Mouse (Mus musculus): ENCODE measurements at regions not wholly inside any gene's neighbourhood (a gene's known extent, or its start where the extent isn't known, plus 50 kb on each side); places are given as distances from the start of the nearest gene placed in this dataset.
A peak's percentile ranks its signal among the peaks of the same experiment; 100 is the strongest.

- H3K9ac ChIP-seq (replicated peaks; ENCODE audit: low read length, poor library complexity, severe bottlenecking): no peak overlapping the region
- TF ChIP-seq CTCF (IDR thresholded peaks at IDR 0.05): no peak
- H3K4me1 ChIP-seq (ENCODE audit: insufficient read depth, low read length): no peaks in the 10 kb centered on the region
- WGBS: 89% methylated on average over 1 of the region's 1 CpGs
- ATAC-seq (ENCODE audit: low FRiP score) (no peak), DNase-seq (ENCODE audit: low spot score) (no peak)
- H3K27me3 ChIP-seq (ENCODE audit: insufficient read depth, low read length): no peaks in the 10 kb centered on the region
- no peaks in the 10 kb centered on the region for H3K9me3 ChIP-seq (ENCODE audit: low read length)
- no peak overlapping the region for H3K27ac ChIP-seq (ENCODE audit: low read depth, low read length)
- H3K36me3 ChIP-seq (ENCODE audit: insufficient read depth, low read length): no peaks in the 10 kb centered on the region
- no peak overlapping the region for H3K4me2 ChIP-seq (ENCODE audit: low read depth, low read length, poor library complexity, severe bottlenecking)
- no peak overlapping the region for H3K4me3 ChIP-seq (ENCODE audit: low read depth, low read length)
These were observed 145.9 kb upstream of the Gm37988 start for GRCm38 (mm10) chr1:4661761-4662160.

GRCm38 (mm10) chr1:4669732-4670131 lies 138.0 kb upstream of the Gm37988 start:
- H3K9me3 ChIP-seq (ENCODE audit: low read length): no peaks in the 10 kb centered on the region
- H3K27me3 ChIP-seq (ENCODE audit: insufficient read depth, low read length): no peaks in the 10 kb centered on the region
- TF ChIP-seq CTCF (IDR thresholded peaks at IDR 0.05): 0 out of 2 replicates have a peak, but pooled peaks have one; percentile 5
- no peak overlapping the region for H3K9ac ChIP-seq (replicated peaks; ENCODE audit: low read length, poor library complexity, severe bottlenecking)
- no peak overlapping the region for H3K4me2 ChIP-seq (ENCODE audit: low read depth, low read length, poor library complexity, severe bottlenecking)
- ATAC-seq (ENCODE audit: low FRiP score): no peak
- WGBS: 82% methylated on average over 1 of the region's 1 CpGs
- no peak overlapping the region for H3K27ac ChIP-seq (ENCODE audit: low read depth, low read length)
- no peak for DNase-seq (ENCODE audit: low spot score)
- no peaks in the 10 kb centered on the region for H3K4me1 ChIP-seq (ENCODE audit: insufficient read depth, low read length)
- no peaks in the 10 kb centered on the region for H3K36me3 ChIP-seq (ENCODE audit: insufficient read depth, low read length)
- no peak overlapping the region for H3K4me3 ChIP-seq (ENCODE audit: low read depth, low read length)

GRCm38 (mm10) chr1:4671237-4672019 lies 136.3 kb upstream of the Gm37988 start:
- no peak overlapping the region for H3K4me2 ChIP-seq (ENCODE audit: low read depth, low read length, poor library complexity, severe bottlenecking)
- peak; percentile 19 for DNase-seq (ENCODE audit: low spot score)
- H3K27me3 ChIP-seq (ENCODE audit: insufficient read depth, low read length): no peaks in the 10 kb centered on the region
- ATAC-seq (ENCODE audit: low FRiP score): no peak
- H3K4me3 ChIP-seq (ENCODE audit: low read depth, low read length): no peak overlapping the region
- no peak overlapping the region for H3K27ac ChIP-seq (ENCODE audit: low read depth, low read length)
- no peaks in the 10 kb centered on the region for H3K9me3 ChIP-seq (ENCODE audit: low read length)
- H3K9ac ChIP-seq (replicated peaks; ENCODE audit: low read length, poor library complexity, severe bottlenecking): no peak overlapping the region
- H3K36me3 ChIP-seq (ENCODE audit: insufficient read depth, low read length): no peaks in the 10 kb centered on the region
- 47% methylated on average over 1 of the region's 1 CpGs for WGBS
- H3K4me1 ChIP-seq (ENCODE audit: insufficient read depth, low read length): no peaks in the 10 kb centered on the region
- TF ChIP-seq CTCF (IDR thresholded peaks at IDR 0.05): no peak

- H3K4me3 ChIP-seq (ENCODE audit: low read depth, low read length): no peak overlapping the region
- no peaks in the 10 kb centered on the region for H3K27me3 ChIP-seq (ENCODE audit: insufficient read depth, low read length)
- H3K36me3 ChIP-seq (ENCODE audit: insufficient read depth, low read length): no peaks in the 10 kb centered on the region
- H3K4me2 ChIP-seq (ENCODE audit: low read depth, low read length, poor library complexity, severe bottlenecking): no peak overlapping the region
- no peak for ATAC-seq (ENCODE audit: low FRiP score)
- no peak for DNase-seq (ENCODE audit: low spot score)
- H3K27ac ChIP-seq (ENCODE audit: low read depth, low read length): no peak overlapping the region
- TF ChIP-seq CTCF (IDR thresholded peaks at IDR 0.05): no peak
- H3K4me1 ChIP-seq (ENCODE audit: insufficient read depth, low read length): no peaks in the 10 kb centered on the region
- no peak overlapping the region for H3K9ac ChIP-seq (replicated peaks; ENCODE audit: low read length, poor library complexity, severe bottlenecking)
- WGBS: 82% methylated on average over 4 of the region's 4 CpGs
- H3K9me3 ChIP-seq (ENCODE audit: low read length): no peaks in the 10 kb centered on the region
These were observed 135.3 kb upstream of the Gm37988 start for GRCm38 (mm10) chr1:4672344-4672743.

- H3K4me1 ChIP-seq (ENCODE audit: insufficient read depth, low read length): no peaks in the 10 kb centered on the region
- H3K4me2 ChIP-seq (ENCODE audit: low read depth, low read length, poor library complexity, severe bottlenecking): no peak overlapping the region
- TF ChIP-seq CTCF (IDR thresholded peaks at IDR 0.05): no peak
- H3K9ac ChIP-seq (replicated peaks; ENCODE audit: low read length, poor library complexity, severe bottlenecking): no peak overlapping the region
- no peaks in the 10 kb centered on the region for H3K36me3 ChIP-seq (ENCODE audit: insufficient read depth, low read length)
- DNase-seq (ENCODE audit: low spot score) (no peak), ATAC-seq (ENCODE audit: low FRiP score) (no peak)
- no peaks in the 10 kb centered on the region for H3K9me3 ChIP-seq (ENCODE audit: low read length)
- H3K4me3 ChIP-seq (ENCODE audit: low read depth, low read length): no peak overlapping the region
- no peak overlapping the region for H3K27ac ChIP-seq (ENCODE audit: low read depth, low read length)
- H3K27me3 ChIP-seq (ENCODE audit: insufficient read depth, low read length): no peaks in the 10 kb centered on the region
- WGBS: 96% methylated on average over 9 of the region's 9 CpGs
These were observed 120.1 kb upstream of the Gm37988 start for GRCm38 (mm10) chr1:4687605-4688004.

- DNase-seq (ENCODE audit: low spot score): no peak
- Histone ChIP-seq H3K4me3 (ENCODE audit: low read depth, low read length) (peak overlapping the region; percentile 29), H3K9me3 (ENCODE audit: low read length) (no peaks in the 10 kb centered on the region), H3K27me3 (ENCODE audit: insufficient read depth, low read length) (no peaks in the 10 kb centered on the region), H3K4me1 (ENCODE audit: insufficient read depth, low read length) (no peaks in the 10 kb centered on the region), H3K27ac (ENCODE audit: low read depth, low read length) (no peak overlapping the region), H3K4me2 (ENCODE audit: low read depth, low read length, poor library complexity, severe bottlenecking) (peak overlapping the region; percentile 40), H3K9ac (replicated peaks; ENCODE audit: low read length, poor library complexity, severe bottlenecking) (no peak overlapping the region), H3K36me3 (ENCODE audit: insufficient read depth, low read length) (no peaks in the 10 kb centered on the region)
- no peak for TF ChIP-seq CTCF (IDR thresholded peaks at IDR 0.05)
- 16% methylated on average over 25 of the region's 26 CpGs for WGBS
- no peak for ATAC-seq (ENCODE audit: low FRiP score)
These were observed 118.6 kb upstream of the Gm37988 start for GRCm38 (mm10) chr1:4689096-4689495.

Data from midbrain, postnatal 0 days (tissue).